Comparison of ENCODE assay signal across 17 mouse cellular contexts in genomic region chr15:84674329-84675067, GRCm38 (mm10). TPM values are rescaled to one million over a fixed set of nuclear protein-coding genes. Genes with fewer than 3 reads are reported as not detected.
DNase-seq lines count a peak whose midpoint lies in the region; ATAC-seq and TF ChIP-seq lines count a peak whose summit lies in the region.
"Had no signal": no experiment of that assay in that cellular context is flagged by ENCODE, and none has a peak within 500 bp of the region (broad histone marks: within the 10 kb centered on the region; RNA-seq: fewer than 3 reads in every experiment).

No protein-coding gene starts in this region.

- ATAC-seq in kidney, postnatal 0 days (replicated peaks; ENCODE audit: low FRiP score, low read depth): no peak
- ATAC-seq in kidney, embryonic 14.5 days (ENCODE audit: low FRiP score, low TSS enrichment): no peak
- peak; percentile 11; the same call in 1 of the 2 replicates for ATAC-seq in liver, postnatal 0 days
- ATAC-seq: hindbrain, embryonic 16.5 days had no signal

- WGBS in kidney, postnatal 0 days: 82% methylated on average over 11 of the region's 11 CpGs
- WGBS in kidney, embryonic 14.5 days: 80% methylated on average over 11 of the region's 11 CpGs
- 78% methylated on average over 11 of the region's 11 CpGs for WGBS in liver, postnatal 0 days (ENCODE audit: insufficient replicate concordance)

- no peak overlapping the region for H3K4me3 ChIP-seq in kidney, postnatal 0 days (replicated peaks; ENCODE audit: low read depth, low read length)
- H3K4me3 ChIP-seq in kidney, embryonic 14.5 days (ENCODE audit: low read length): no peak overlapping the region
- H3K4me3 ChIP-seq in liver, postnatal 0 days (ENCODE audit: low read depth, low read length): no peak overlapping the region
- H3K4me3 ChIP-seq: embryonic facial prominence, embryonic 13.5 days; forebrain, embryonic 10.5 days; limb, embryonic 13.5 days; midbrain, embryonic 12.5 days had no signal

- peak overlapping the region; percentile 50; the same call in 1 of the 2 replicates for H3K27ac ChIP-seq in kidney, postnatal 0 days
- H3K27ac ChIP-seq in kidney, embryonic 14.5 days (ENCODE audit: low read depth, low read length): no peak overlapping the region
- H3K27ac ChIP-seq in liver, postnatal 0 days (ENCODE audit: low read depth): peak overlapping the region; percentile 86
- H3K27ac ChIP-seq: embryonic facial prominence, embryonic 13.5 days; forebrain, embryonic 10.5 days; midbrain, embryonic 12.5 days had no signal

- DNase-seq in kidney, postnatal 0 days (ENCODE audit: low spot score): no peak
- DNase-seq in A20 (ENCODE audit: low read depth, low spot score): peak; percentile 32
- DNase-seq in B cell, adult 2 months: peak; percentile 50 to 54
- no peak for DNase-seq in liver, postnatal 0 days
- DNase-seq in gastrocnemius, postnatal 36 days: no peak
- DNase-seq in cerebellum, postnatal 25 days: no peak
- DNase-seq: adrenal gland, postnatal 25 days; cerebellum, postnatal 36 days; heart, adult 11 months; lung, postnatal 36 days had no signal

- no peaks in the 10 kb centered on the region for H3K27me3 ChIP-seq in kidney, postnatal 0 days (ENCODE audit: insufficient read depth, low read length)
- H3K27me3 ChIP-seq in kidney, embryonic 14.5 days (ENCODE audit: control insufficient read depth, insufficient read depth, low read length): no peaks in the 10 kb centered on the region
- H3K27me3 ChIP-seq in liver, postnatal 0 days (ENCODE audit: insufficient read depth, low read length): no peaks in the 10 kb centered on the region
- H3K27me3 ChIP-seq: embryonic facial prominence, embryonic 13.5 days; limb, embryonic 13.5 days had no signal

- no peak overlapping the region for H3K4me2 ChIP-seq in kidney, postnatal 0 days (ENCODE audit: low read length)
- no peak overlapping the region for H3K4me2 ChIP-seq in kidney, embryonic 14.5 days (replicated peaks; ENCODE audit: low read depth, low read length)
- H3K4me2 ChIP-seq in liver, postnatal 0 days (ENCODE audit: low read depth, low read length): no peak overlapping the region
- H3K4me2 ChIP-seq: embryonic facial prominence, embryonic 13.5 days; limb, embryonic 13.5 days; midbrain, embryonic 12.5 days had no signal

- no peaks in the 10 kb centered on the region for H3K36me3 ChIP-seq in kidney, postnatal 0 days (ENCODE audit: insufficient read depth, low read length)
- H3K36me3 ChIP-seq in kidney, embryonic 14.5 days (ENCODE audit: control insufficient read depth, insufficient read depth, low read length): no peaks in the 10 kb centered on the region
- H3K36me3 ChIP-seq in liver, postnatal 0 days (replicated peaks; ENCODE audit: insufficient read depth, low read length): no peaks in the 10 kb centered on the region
- H3K36me3 ChIP-seq: embryonic facial prominence, embryonic 13.5 days; forebrain, embryonic 10.5 days; G1E; limb, embryonic 13.5 days; midbrain, embryonic 12.5 days had no signal

- H3K4me1 ChIP-seq in kidney, postnatal 0 days (replicated peaks; ENCODE audit: insufficient read depth, low read length): peaks cover 6% of the 10 kb centered on the region
- H3K4me1 ChIP-seq in kidney, embryonic 14.5 days (ENCODE audit: control insufficient read depth, insufficient read depth, low read length): no peaks in the 10 kb centered on the region
- H3K4me1 ChIP-seq in liver, postnatal 0 days (ENCODE audit: insufficient read depth): 0 out of 2 replicates have a peak, but pooled peaks cover 3% of the 10 kb centered on the region

- peak; percentile 44; the same call in 1 of the 2 replicates for TF ChIP-seq CTCF in kidney, postnatal 0 days (IDR thresholded peaks at IDR 0.05; ENCODE audit: low read depth)
- TF ChIP-seq CTCF in liver, postnatal 0 days (IDR thresholded peaks at IDR 0.05; ENCODE audit: low read depth): peak; percentile 40

- no peak overlapping the region for H3K9ac ChIP-seq in kidney, postnatal 0 days (ENCODE audit: low read depth, low read length)
- H3K9ac ChIP-seq in kidney, embryonic 14.5 days (ENCODE audit: low read depth, low read length): no peak overlapping the region
- H3K9ac ChIP-seq in liver, postnatal 0 days (replicated peaks): no peak overlapping the region
- H3K9ac ChIP-seq: embryonic facial prominence, embryonic 13.5 days; limb, embryonic 13.5 days; midbrain, embryonic 12.5 days had no signal

- no peak for TF ChIP-seq EP300 in liver, postnatal 0 days (IDR thresholded peaks at IDR 0.05; ENCODE audit: low read depth)

- no peaks in the 10 kb centered on the region for H3K9me3 ChIP-seq in kidney, postnatal 0 days (replicated peaks; ENCODE audit: low read length)
- H3K9me3 ChIP-seq in kidney, embryonic 14.5 days (ENCODE audit: control insufficient read depth, low read length): no peaks in the 10 kb centered on the region
- no peaks in the 10 kb centered on the region for H3K9me3 ChIP-seq in liver, postnatal 0 days (ENCODE audit: low read length)
- H3K9me3 ChIP-seq: embryonic facial prominence, embryonic 13.5 days; forebrain, embryonic 10.5 days; limb, embryonic 13.5 days; midbrain, embryonic 12.5 days had no signal

- intact Hi-C loops in gastrocnemius, postnatal 36 days (cut with DNase I): loop anchor here (5.0 kb wide), 1 partner anchor 83 kb away; no protein-coding TSS in a partner anchor

RNA-seq across cellular contexts. Expression of gene Prr5, which starts 5.1 kb away (rescaled TPM):
- polyA plus RNA-seq in kidney, postnatal 0 days (2015; fragmentation: Nextera tagmentation; extraction: Ambion mirVana): 35.0 and 35.6 TPM in 2 replicates
- 27.2 and 34.8 TPM in 2 replicates for polyA plus RNA-seq in kidney, embryonic 14.5 days (2014; fragmentation: Nextera tagmentation; extraction: Ambion mirVana)
- polyA plus RNA-seq in liver, postnatal 0 days (2015; fragmentation: Nextera tagmentation; extraction: Ambion mirVana): 4.3 and 5.5 TPM in 2 replicates
- total RNA-seq in gastrocnemius, postnatal 36 days (2021): 1 to 10 TPM; 3.4 to 3.5 TPM
- total RNA-seq: G1E had no signal
- polyA plus RNA-seq: G1E had no signal

RNA-seq across cellular contexts. Expression of gene Arhgap8, which starts 45.4 kb away (rescaled TPM):
- polyA plus RNA-seq in kidney, postnatal 0 days (2015; fragmentation: Nextera tagmentation; extraction: Ambion mirVana): 13.9 and 14.7 TPM in 2 replicates
- 8.7 and 10.2 TPM in 2 replicates for polyA plus RNA-seq in kidney, embryonic 14.5 days (2014; fragmentation: Nextera tagmentation; extraction: Ambion mirVana)
- polyA plus RNA-seq in liver, postnatal 0 days (2015; fragmentation: Nextera tagmentation; extraction: Ambion mirVana): 0.19 and 0.58 TPM in 2 replicates
- under 1 TPM; 0.17 to 0.38 TPM for total RNA-seq in gastrocnemius, postnatal 36 days (2021)
- total RNA-seq: G1E had no signal
- polyA plus RNA-seq: G1E had no signal

Comparison
In these comparisons a context has a peak if more than half of its experiments do, and no peak if none do; other contexts are left out.
1. DNase-seq: peak in A20 (single experiment) and B cell, adult 2 months (2 of 2); none in kidney, postnatal 0 days (single experiment), liver, postnatal 0 days (single experiment), gastrocnemius, postnatal 36 days (0 of 2) and cerebellum, postnatal 25 days (0 of 2).